Mouse (Mus musculus) neural tube, embryonic 15.5 days (tissue): ENCODE data around the gene Fam189a2. TPM values are rescaled to one million over a fixed set of nuclear protein-coding genes. Genes with fewer than 3 reads are reported as not detected.

ENCODE experiments used
- ATAC-seq: fragments of 200-750 bp; cut with Nextera tagmentation; 2 replicates; pipeline ENCODE4 v1.8.0; 2017; ENCODE audit warnings: mild to moderate bottlenecking, moderate TSS enrichment, moderate library complexity; ENCODE audit not compliant: low FRiP score
- H3K27ac ChIP-seq: fragments of 300-500 bp; sonication (generic); replicated peaks from 2 replicates; pipeline ENCODE4 v1.5.1; 2015; ENCODE audit warnings: mild to moderate bottlenecking, inconsistent platforms
- H3K27me3 ChIP-seq: fragments of 300-500 bp; sonication (generic); replicated peaks from 2 replicates; pipeline ENCODE4 v1.6.1; 2015; ENCODE audit warnings: inconsistent platforms
- H3K36me3 ChIP-seq: fragments of 300-500 bp; sonication (generic); 2 replicates; pipeline ENCODE4 v1.6.1; 2015; ENCODE audit warnings: inconsistent platforms
- H3K4me1 ChIP-seq: fragments of 300-500 bp; sonication (generic); 2 replicates; pipeline ENCODE4 v1.6.1; 2015; ENCODE audit warnings: inconsistent platforms
- H3K4me2 ChIP-seq: fragments of 300-500 bp; sonication (generic); 2 replicates; pipeline ENCODE4 v1.6.1; 2015; ENCODE audit warnings: inconsistent platforms, mild to moderate bottlenecking, moderate library complexity
- H3K4me3 ChIP-seq: fragments of 300-500 bp; sonication (generic); replicated peaks from 2 replicates; pipeline ENCODE4 v1.5.1; 2015; ENCODE audit warnings: mild to moderate bottlenecking, inconsistent platforms
- H3K9ac ChIP-seq: fragments of 300-500 bp; sonication (generic); replicated peaks from 2 replicates; pipeline ENCODE4 v1.6.1; 2015; ENCODE audit warnings: mild to moderate bottlenecking, inconsistent platforms
- H3K9me3 ChIP-seq: fragments of 300-500 bp; sonication (generic); replicated peaks from 2 replicates; pipeline ENCODE4 v1.6.1; 2016; ENCODE audit warnings: inconsistent platforms
- WGBS: fragments of 180-500 bp; shearing (Covaris S2); methylation state at CpG from one replicate; pipeline ENCODE4 v1.1.7; 2015; ENCODE audit warnings: mixed read lengths; 5-methylcytosine and 5-hydroxymethylcytosine counted together
- polyA plus RNA-seq: library from polyadenylated mRNA; unstranded; fragments of >200 nt; fragmentation: Nextera tagmentation; extraction: Ambion mirVana; gene quantifications from 2 replicates; pipeline ENCODE4 v1.2.1, GENCODE M21; 2015

The Fam189a2 gene
- polyA plus RNA-seq, 1 experiment from 2014 or later, result 1.9 TPM

- Histone ChIP-seq H3K4me3 (no peak overlapping the region), H3K36me3 (peaks cover 17% of the 10 kb centered on the region), H3K9ac (no peak overlapping the region), H3K9me3 (no peaks in the 10 kb centered on the region), H3K4me2 (no peak overlapping the region), H3K27me3 (no peaks in the 10 kb centered on the region), H3K27ac (no peak overlapping the region), H3K4me1 (peaks cover 8% of the 10 kb centered on the region)
- WGBS, result 79% methylated on average over 6 of the region's 6 CpGs
- no peak for ATAC-seq
Measured at GRCm38 (mm10) chr19:23924057-23924456, 106.8 kb downstream of the Fam189a2 start.

Other genes with a start within 250 kb of the Fam189a2 start
- 10.1 and 15.3 TPM in 2 replicates for gene Tjp2, start 194.0 kb upstream of the Fam189a2 start, polyA plus RNA-seq
- 42.4 and 45.2 TPM in 2 replicates for gene Fxn, start 249.6 kb upstream of the Fam189a2 start, polyA plus RNA-seq